8 mouse cellular contexts compared by ENCODE assay signal in the genomic region with DNA sequence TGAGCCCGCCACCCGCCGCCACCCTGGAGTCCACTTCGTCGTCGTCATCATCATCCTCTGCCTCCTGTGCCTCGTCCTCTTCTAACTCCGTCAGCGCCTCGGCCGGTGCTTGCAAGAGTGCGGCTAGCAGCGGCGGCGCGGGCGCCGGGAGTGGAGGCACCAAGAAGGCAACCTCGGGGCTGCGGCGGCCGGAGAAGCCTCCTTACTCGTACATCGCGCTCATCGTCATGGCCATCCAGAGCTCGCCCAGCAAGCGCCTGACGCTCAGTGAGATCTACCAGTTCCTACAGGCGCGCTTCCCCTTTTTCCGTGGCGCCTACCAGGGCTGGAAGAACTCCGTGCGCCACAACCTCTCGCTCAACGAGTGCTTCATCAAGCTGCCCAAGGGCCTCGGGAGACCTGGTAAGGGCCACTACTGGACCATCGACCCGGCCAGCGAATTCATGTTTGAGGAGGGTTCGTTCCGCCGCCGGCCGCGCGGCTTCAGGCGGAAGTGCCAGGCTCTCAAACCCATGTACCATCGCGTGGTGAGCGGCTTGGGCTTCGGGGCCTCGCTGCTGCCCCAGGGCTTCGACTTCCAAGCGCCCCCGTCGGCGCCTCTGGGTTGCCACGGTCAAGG. TPM values are rescaled to one million over a fixed set of nuclear protein-coding genes. Genes with fewer than 3 reads are reported as not detected.
DNase-seq lines count a peak whose midpoint lies in the region; ATAC-seq and TF ChIP-seq lines count a peak whose summit lies in the region.

No protein-coding gene starts in this region.

- H3K9ac ChIP-seq in ES-Bruce4 (ENCODE audit: low read depth, poor library complexity, severe bottlenecking): peak overlapping the region; percentile 8; the same call in 1 of the 2 replicates
- peak overlapping the region; percentile 82 for H3K9ac ChIP-seq in intestine, embryonic 16.5 days (ENCODE audit: low read depth, low read length)
- H3K9ac ChIP-seq in midbrain, embryonic 16.5 days (ENCODE audit: low read depth, low read length): peak overlapping the region; percentile 56

- intact Hi-C loops in gastrocnemius, adult 2 months (cut with DNase I): no loop called here

- ATAC-seq in intestine, embryonic 16.5 days: no peak
- ATAC-seq in midbrain, embryonic 16.5 days: peak; percentile 38

- no peak overlapping the region for H3K27ac ChIP-seq in gastrocnemius, adult 2 months
- no peak overlapping the region for H3K27ac ChIP-seq in ES-Bruce4 (ENCODE audit: insufficient read depth, low read length)
- peak overlapping the region; percentile 73 for H3K27ac ChIP-seq in forebrain, embryonic 10.5 days
- peak overlapping the region; percentile 87 for H3K27ac ChIP-seq in intestine, embryonic 16.5 days (ENCODE audit: low read length)
- peak overlapping the region; percentile 22; the same call in 1 of the 2 replicates for H3K27ac ChIP-seq in midbrain, embryonic 16.5 days (ENCODE audit: low read length)

- H3K36me3 ChIP-seq in ES-Bruce4 (ENCODE audit: control insufficient read depth, insufficient read depth, low read length, poor library complexity, severe bottlenecking): no peaks in the 10 kb centered on the region
- no peaks in the 10 kb centered on the region for H3K36me3 ChIP-seq in forebrain, embryonic 10.5 days (replicated peaks)
- no peaks in the 10 kb centered on the region for H3K36me3 ChIP-seq in intestine, embryonic 16.5 days (ENCODE audit: control insufficient read depth, insufficient read depth, low read length)
- H3K36me3 ChIP-seq in midbrain, embryonic 16.5 days (ENCODE audit: control insufficient read depth, insufficient read depth, low read length): no peaks in the 10 kb centered on the region

- TF ChIP-seq EP300 in ES-Bruce4 (IDR thresholded peaks at IDR 0.05; ENCODE audit: insufficient read depth, low read depth, low read length): no peak

- DNase-seq in gastrocnemius, adult 2 months: no peak
- no peak for DNase-seq in gastrocnemius, postnatal 25 days
- peak; percentile 56 for DNase-seq in forebrain, embryonic 10.5 days (ENCODE audit: extremely low spot score, low spot score)
- DNase-seq in right cerebral cortex, postnatal 25 days: no peak
- DNase-seq in right cerebral cortex, postnatal 36 days (ENCODE audit: low spot score in 2 of 2): no peak

- peak overlapping the region; percentile 83 for H3K4me2 ChIP-seq in intestine, embryonic 16.5 days (ENCODE audit: low read depth, low read length)
- peak overlapping the region; percentile 87 for H3K4me2 ChIP-seq in midbrain, embryonic 16.5 days (ENCODE audit: low read length)

- under 1% methylated on average over 60 of the region's 60 CpGs for WGBS in forebrain, embryonic 10.5 days
- under 1% methylated on average over 60 of the region's 60 CpGs for WGBS in intestine, embryonic 16.5 days
- WGBS in midbrain, embryonic 16.5 days: under 1% methylated on average over 58 of the region's 60 CpGs

- peak overlapping the region; percentile 71 for H3K4me3 ChIP-seq in gastrocnemius, adult 2 months
- peak overlapping the region; percentile 49 for H3K4me3 ChIP-seq in ES-Bruce4 (ENCODE audit: low read depth, low read length)
- H3K4me3 ChIP-seq in forebrain, embryonic 10.5 days: peak overlapping the region; percentile 55
- H3K4me3 ChIP-seq in intestine, embryonic 16.5 days (ENCODE audit: low read length): peak overlapping the region; percentile 67
- H3K4me3 ChIP-seq in midbrain, embryonic 16.5 days (ENCODE audit: low read depth, low read length): peak overlapping the region; percentile 46

- no peak for TF ChIP-seq POLR2A in ES-Bruce4 (IDR thresholded peaks at IDR 0.05; ENCODE audit: insufficient read depth, low read length)

- no peaks in the 10 kb centered on the region for H3K4me1 ChIP-seq in ES-Bruce4 (ENCODE audit: control insufficient read depth, insufficient read depth, low read length)
- peaks cover 53% of the 10 kb centered on the region for H3K4me1 ChIP-seq in forebrain, embryonic 10.5 days
- peaks cover 18% of the 10 kb centered on the region for H3K4me1 ChIP-seq in intestine, embryonic 16.5 days (ENCODE audit: control insufficient read depth, insufficient read depth, low read length)
- H3K4me1 ChIP-seq in midbrain, embryonic 16.5 days (ENCODE audit: control insufficient read depth, insufficient read depth, low read length): peaks cover 31% of the 10 kb centered on the region

- no peak for TF ChIP-seq CTCF in gastrocnemius, adult 2 months (IDR thresholded peaks at IDR 0.05)
- TF ChIP-seq CTCF in ES-Bruce4 (IDR thresholded peaks at IDR 0.05; ENCODE audit: low read depth, low read length): no peak

- H3K27me3 ChIP-seq in ES-Bruce4 (ENCODE audit: control insufficient read depth, insufficient read depth, low read length, poor library complexity, severe bottlenecking): peaks cover 49% of the 10 kb centered on the region
- H3K27me3 ChIP-seq in forebrain, embryonic 10.5 days (ENCODE audit: poor library complexity, severe bottlenecking): peaks cover 100% of the 10 kb centered on the region
- peaks cover 75% of the 10 kb centered on the region for H3K27me3 ChIP-seq in intestine, embryonic 16.5 days (replicated peaks; ENCODE audit: control insufficient read depth, insufficient read depth, low read length)
- H3K27me3 ChIP-seq in midbrain, embryonic 16.5 days (ENCODE audit: control insufficient read depth, insufficient read depth, low read depth, low read length): peaks cover 80% of the 10 kb centered on the region

- no peaks in the 10 kb centered on the region for H3K9me3 ChIP-seq in ES-Bruce4 (replicated peaks; ENCODE audit: control insufficient read depth, insufficient read depth, low read length, poor library complexity, severe bottlenecking)
- H3K9me3 ChIP-seq in forebrain, embryonic 10.5 days: no peaks in the 10 kb centered on the region
- no peaks in the 10 kb centered on the region for H3K9me3 ChIP-seq in intestine, embryonic 16.5 days (ENCODE audit: control insufficient read depth, low read length)
- 0 out of 2 replicates have a peak, but pooled peaks cover 2% of the 10 kb centered on the region for H3K9me3 ChIP-seq in midbrain, embryonic 16.5 days (replicated peaks; ENCODE audit: control insufficient read depth, low read length, poor library complexity, severe bottlenecking)

RNA-seq across cellular contexts. Expression of a gene that starts 0.7 kb away (rescaled TPM):
- under 1 TPM in 1 of 2 experiments, not detected in 1; 0.10 TPM for total RNA-seq in gastrocnemius, adult 2 months (2021)
- total RNA-seq in gastrocnemius, postnatal 25 days (2021): not detected
- polyA plus RNA-seq in ES-Bruce4 (2011; ENCODE audit: insufficient read depth, insufficient read length, low read depth, missing spikeins): not detected in 2 replicates
- polyA plus RNA-seq in forebrain, embryonic 10.5 days (2016; fragmentation: Nextera tagmentation; extraction: Ambion mirVana): 3.5 and 3.9 TPM in 2 replicates
- polyA plus RNA-seq in intestine, embryonic 16.5 days (2015; fragmentation: Nextera tagmentation; extraction: Ambion mirVana): 11.4 and 13.7 TPM in 2 replicates
- 4.1 and 4.6 TPM in 2 replicates for polyA plus RNA-seq in midbrain, embryonic 16.5 days (2015; fragmentation: Nextera tagmentation; extraction: Ambion mirVana)

Comparison
In these comparisons a context has a peak if more than half of its experiments do, and no peak if none do; other contexts are left out.
1. H3K27ac ChIP-seq: peak in forebrain, embryonic 10.5 days (single experiment), intestine, embryonic 16.5 days (single experiment) and midbrain, embryonic 16.5 days (single experiment); none in gastrocnemius, adult 2 months (single experiment) and ES-Bruce4 (single experiment).
2. H3K9ac ChIP-seq: peak in every context shown above with its lines; median percentile 82 in intestine, embryonic 16.5 days; 56 in midbrain, embryonic 16.5 days; 8 in ES-Bruce4.
3. Peak in every context shown above with its lines, with median percentiles within 50 percentile points of each other: H3K4me3 ChIP-seq.